ENCODE assay signal across 12 mouse cellular contexts in the genomic region with DNA sequence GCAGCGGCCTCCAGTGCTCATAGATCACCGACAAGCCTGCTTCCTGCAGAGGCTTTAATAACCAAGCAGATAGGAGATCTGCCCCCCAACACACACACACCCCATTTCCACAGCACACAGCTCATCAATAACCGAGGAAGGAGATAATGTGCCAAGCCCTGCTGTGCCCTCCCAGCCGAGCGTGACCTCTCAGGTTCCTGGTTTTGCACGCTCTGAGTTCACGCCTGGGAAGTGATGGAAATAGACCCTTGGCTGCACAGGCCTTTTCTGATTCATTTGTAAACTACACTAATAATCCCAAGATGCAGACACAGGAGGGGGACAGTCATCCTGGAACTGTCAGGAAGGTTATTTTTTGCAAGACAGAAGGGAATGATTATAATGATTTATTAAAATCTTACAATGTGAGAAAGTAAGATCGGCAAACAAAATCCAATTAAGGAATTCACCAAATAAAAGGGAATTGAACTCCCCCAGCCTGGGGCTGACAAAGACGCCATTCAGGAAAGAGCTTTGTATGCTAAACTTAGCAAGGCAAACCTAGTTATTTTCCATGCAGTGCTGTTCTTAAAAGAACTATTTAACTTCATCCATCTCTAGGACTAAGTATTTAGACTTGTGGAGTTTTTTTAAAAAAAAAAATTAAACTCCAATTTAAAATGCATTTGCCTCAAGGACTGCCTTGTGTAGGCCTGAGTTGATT.
DNase-seq lines count a peak whose midpoint lies in the region; ATAC-seq and TF ChIP-seq lines count a peak whose summit lies in the region.
"Had no signal": no experiment of that assay in that cellular context is flagged by ENCODE, and none has a peak within 500 bp of the region (broad histone marks: within the 10 kb centered on the region; RNA-seq: fewer than 3 reads in every experiment).

No protein-coding gene starts in this region.

- no peak for ATAC-seq in lung, embryonic 14.5 days (ENCODE audit: insufficient read depth)
- peak; percentile 58 for ATAC-seq in limb, embryonic 13.5 days (ENCODE audit: low FRiP score, low read depth)
- ATAC-seq in stomach, embryonic 16.5 days (ENCODE audit: insufficient read depth, low FRiP score): no peak
- ATAC-seq in heart, embryonic 11.5 days (replicated peaks; ENCODE audit: insufficient number of reproducible peaks, low FRiP score, low TSS enrichment): no peak

- H3K27ac ChIP-seq in lung, embryonic 14.5 days (ENCODE audit: low read depth): peak overlapping the region; percentile 12; the same call in 1 of the 2 replicates
- peak overlapping the region; percentile 83 for H3K27ac ChIP-seq in limb, embryonic 13.5 days
- 0 out of 2 replicates have a peak overlapping the region, but pooled peaks have one; percentile 24 for H3K27ac ChIP-seq in stomach, embryonic 16.5 days (ENCODE audit: low read length)
- H3K27ac ChIP-seq in heart, embryonic 11.5 days (ENCODE audit: low read depth, low read length): no peak overlapping the region

- peaks cover 12% of the 10 kb centered on the region; the same call in 1 of the 2 replicates for H3K4me1 ChIP-seq in lung, embryonic 14.5 days (ENCODE audit: insufficient read depth)
- H3K4me1 ChIP-seq in limb, embryonic 13.5 days: peaks cover 54% of the 10 kb centered on the region
- peaks cover 19% of the 10 kb centered on the region for H3K4me1 ChIP-seq in stomach, embryonic 16.5 days (ENCODE audit: control insufficient read depth, insufficient read depth, low read length)
- H3K4me1 ChIP-seq in heart, embryonic 11.5 days (ENCODE audit: control insufficient read depth, insufficient read depth, low read length): peaks cover 44% of the 10 kb centered on the region

- H3K4me3 ChIP-seq in lung, embryonic 14.5 days (ENCODE audit: low read depth, low read length): no peak overlapping the region
- H3K4me3 ChIP-seq in limb, embryonic 13.5 days: no peak overlapping the region
- H3K4me3 ChIP-seq in stomach, embryonic 16.5 days (replicated peaks; ENCODE audit: low read length): no peak overlapping the region
- H3K4me3 ChIP-seq in heart, embryonic 11.5 days (ENCODE audit: low read depth, low read length): no peak overlapping the region

- no peaks in the 10 kb centered on the region for H3K36me3 ChIP-seq in lung, embryonic 14.5 days (ENCODE audit: insufficient read depth)
- H3K36me3 ChIP-seq in limb, embryonic 13.5 days: no peaks in the 10 kb centered on the region
- H3K36me3 ChIP-seq in stomach, embryonic 16.5 days (ENCODE audit: control insufficient read depth, insufficient read depth, low read length): no peaks in the 10 kb centered on the region
- H3K36me3 ChIP-seq in heart, embryonic 11.5 days (ENCODE audit: control insufficient read depth, insufficient read depth, low read length): no peaks in the 10 kb centered on the region

- no peaks in the 10 kb centered on the region for H3K27me3 ChIP-seq in lung, embryonic 14.5 days (ENCODE audit: insufficient read depth, low read length)
- no peaks in the 10 kb centered on the region for H3K27me3 ChIP-seq in limb, embryonic 13.5 days
- no peaks in the 10 kb centered on the region for H3K27me3 ChIP-seq in stomach, embryonic 16.5 days (ENCODE audit: control insufficient read depth, insufficient read depth, low read length)
- no peaks in the 10 kb centered on the region for H3K27me3 ChIP-seq in heart, embryonic 11.5 days (ENCODE audit: control insufficient read depth, insufficient read depth, low read length)

- WGBS in lung, embryonic 14.5 days: 32% methylated on average over 9 of the region's 9 CpGs
- 44% methylated on average over 9 of the region's 9 CpGs for WGBS in limb, embryonic 13.5 days
- 45% methylated on average over 9 of the region's 9 CpGs for WGBS in stomach, embryonic 16.5 days
- WGBS in heart, embryonic 11.5 days (ENCODE audit: insufficient replicate concordance): 55% methylated on average over 9 of the region's 9 CpGs

- H3K4me2 ChIP-seq in lung, embryonic 14.5 days: no peak overlapping the region
- no peak overlapping the region for H3K4me2 ChIP-seq in limb, embryonic 13.5 days (replicated peaks)
- H3K4me2 ChIP-seq in stomach, embryonic 16.5 days (ENCODE audit: low read depth, low read length): no peak overlapping the region
- no peak overlapping the region for H3K4me2 ChIP-seq in heart, embryonic 11.5 days

- no peak overlapping the region for H3K9ac ChIP-seq in lung, embryonic 14.5 days
- H3K9ac ChIP-seq in limb, embryonic 13.5 days: no peak overlapping the region
- no peak overlapping the region for H3K9ac ChIP-seq in stomach, embryonic 16.5 days (ENCODE audit: low read length)
- H3K9ac ChIP-seq in heart, embryonic 11.5 days (ENCODE audit: low read depth, low read length): no peak overlapping the region

- no peak for TF ChIP-seq CTCF in lung, embryonic 14.5 days (IDR thresholded peaks at IDR 0.05; ENCODE audit: low read depth)

- no peaks in the 10 kb centered on the region for H3K9me3 ChIP-seq in lung, embryonic 14.5 days (ENCODE audit: low read depth, low read length)
- H3K9me3 ChIP-seq in limb, embryonic 13.5 days: no peaks in the 10 kb centered on the region
- H3K9me3 ChIP-seq in stomach, embryonic 16.5 days (replicated peaks; ENCODE audit: control insufficient read depth, low read length): no peaks in the 10 kb centered on the region
- H3K9me3 ChIP-seq in heart, embryonic 11.5 days (replicated peaks; ENCODE audit: control insufficient read depth, low read length): no peaks in the 10 kb centered on the region

- DNase-seq in embryo, embryonic 10 days (ENCODE audit: low spot score): peak; percentile 50
- DNase-seq in embryo, embryonic 10.5 days (ENCODE audit: low spot score): no peak
- no peak for DNase-seq in lung, embryonic 14.5 days
- DNase-seq in lung, postnatal 10 days: no peak
- DNase-seq in ovary, postnatal 10 days (ENCODE audit: low spot score): no peak
- DNase-seq: adrenal gland, postnatal 14 days; heart, postnatal 36 days; layer of hippocampus, postnatal 36 days; lung, adult 2 months had no signal
